Mouse (Mus musculus) myocyte (in vitro differentiated cells): Measurements from ENCODE around the gene Ncstn.
A peak's percentile ranks its signal among the peaks of the same experiment; 100 is the strongest.

Experiments
- CEBPB ChIP-seq: IDR thresholded peaks from 2 replicates; pipeline ENCODE4 v1.6.1; 2011; ENCODE audit warnings: mild to moderate bottlenecking, moderate library complexity; ENCODE audit not compliant: poor library complexity, insufficient read depth, severe bottlenecking
- MAX ChIP-seq: IDR thresholded peaks from one replicate; pipeline ENCODE4 v1.6.1; 2011; ENCODE audit warnings: low read depth, mild to moderate bottlenecking, control low read depth
- MYOG ChIP-seq, 3 experiments: IDR thresholded peaks; one replicate each; pipeline ENCODE4 v1.6.1; 2011; ENCODE audit warnings: control low read depth in 2 of 3, low read depth in 2 of 3, mild to moderate bottlenecking in 2 of 3; ENCODE audit not compliant: insufficient read length in 2 of 3, control insufficient read depth in 1 of 3, insufficient read depth in 1 of 3
- POLR2A ChIP-seq: IDR thresholded peaks from one replicate; pipeline ENCODE4 v1.6.1; 2011; ENCODE audit warnings: low read depth, mild to moderate bottlenecking, control low read depth, moderate library complexity; ENCODE audit not compliant: insufficient read length
- POLR2AphosphoS2 ChIP-seq: IDR thresholded peaks from one replicate; pipeline ENCODE4 v1.6.1; 2011; ENCODE audit warnings: low read depth, control low read depth; ENCODE audit not compliant: insufficient read length
- SRF ChIP-seq: IDR thresholded peaks from one replicate; pipeline ENCODE4 v1.6.1; 2011; ENCODE audit warnings: low read depth; ENCODE audit not compliant: control insufficient read depth, insufficient read length
- TCF12 ChIP-seq: IDR thresholded peaks from one replicate; pipeline ENCODE4 v1.6.1; 2011; ENCODE audit warnings: mild to moderate bottlenecking, control low read depth; ENCODE audit not compliant: poor library complexity, insufficient read depth, severe bottlenecking
- TCF3 ChIP-seq: IDR thresholded peaks from one replicate; pipeline ENCODE4 v1.6.1; 2011; ENCODE audit warnings: low read depth, control low read depth; ENCODE audit not compliant: insufficient read length
- USF1 ChIP-seq: IDR thresholded peaks from one replicate; pipeline ENCODE4 v1.6.1; 2011; ENCODE audit warnings: low read depth, mild to moderate bottlenecking, control low read depth, moderate library complexity

GRCm38 (mm10) chr1:172049131-172049782, 33.3 kb downstream of the Ncstn start:
- TF ChIP-seq MAX = no peak
- no peak for TF ChIP-seq POLR2A
- no peak for TF ChIP-seq POLR2AphosphoS2
- TF ChIP-seq TCF12 = no peak
- no peak for TF ChIP-seq USF1
- TF ChIP-seq SRF = no peak
- no peak for TF ChIP-seq CEBPB
- TF ChIP-seq TCF3 = no peak
- TF ChIP-seq MYOG (IDR thresholded peaks at IDR 0.05; ENCODE audit: control insufficient read depth in 1 of 3, insufficient read depth in 1 of 3, insufficient read length in 2 of 3, low read depth in 2 of 3) = peak in 1 of 3 experiments; percentile 4
